Mouse (Mus musculus): ENCODE measurements at regions not wholly inside any gene's neighbourhood (a gene's known extent, or its start where the extent isn't known, plus 50 kb on each side); places are given as distances from the start of the nearest gene placed in this dataset.

GRCm38 (mm10) chr1:43633246-43633645 is 97.2 kb upstream of the 1500015O10Rik start:
- DNase-seq (ENCODE audit: low read depth): no peak

GRCm38 (mm10) chr1:43635718-43636117 is 94.7 kb upstream of the 1500015O10Rik start:
- DNase-seq (ENCODE audit: low read depth): peak; percentile 27

GRCm38 (mm10) chr1:43637956-43638355 is 92.4 kb upstream of the 1500015O10Rik start:
- no peak for DNase-seq (ENCODE audit: low read depth)

GRCm38 (mm10) chr1:43672031-43672430 is 58.4 kb upstream of the 1500015O10Rik start:
- DNase-seq (ENCODE audit: low read depth): no peak

Measured in NIH3T3 (cell line).